Mouse (Mus musculus): Measurements from ENCODE around the gene Itgb2.
A peak's percentile ranks its signal among the peaks of the same experiment; 100 is the strongest.

Gene Itgb2

DNA sequence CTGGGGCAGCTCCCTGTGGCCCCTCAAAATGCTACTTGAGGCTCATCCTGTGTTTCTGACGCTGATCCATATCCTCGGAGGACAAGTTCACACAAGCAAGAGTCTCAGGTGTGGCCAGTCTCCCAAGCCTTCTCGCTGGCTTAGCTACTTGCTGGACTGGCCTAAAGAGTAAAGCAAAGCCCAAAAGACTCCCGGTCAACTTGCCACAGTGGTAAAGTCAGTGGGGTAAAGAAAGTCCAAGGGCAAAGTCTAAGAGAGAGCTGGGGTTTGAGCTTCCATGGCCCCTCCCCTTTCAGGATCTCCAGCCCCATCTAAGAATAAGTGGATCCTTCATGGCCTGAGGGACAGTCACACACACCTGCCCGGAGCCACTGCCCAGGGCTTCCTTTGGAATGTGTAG is 22.1 kb downstream of the Itgb2 start:
- no peak for DNase-seq (ENCODE audit: low spot score)

DNA sequence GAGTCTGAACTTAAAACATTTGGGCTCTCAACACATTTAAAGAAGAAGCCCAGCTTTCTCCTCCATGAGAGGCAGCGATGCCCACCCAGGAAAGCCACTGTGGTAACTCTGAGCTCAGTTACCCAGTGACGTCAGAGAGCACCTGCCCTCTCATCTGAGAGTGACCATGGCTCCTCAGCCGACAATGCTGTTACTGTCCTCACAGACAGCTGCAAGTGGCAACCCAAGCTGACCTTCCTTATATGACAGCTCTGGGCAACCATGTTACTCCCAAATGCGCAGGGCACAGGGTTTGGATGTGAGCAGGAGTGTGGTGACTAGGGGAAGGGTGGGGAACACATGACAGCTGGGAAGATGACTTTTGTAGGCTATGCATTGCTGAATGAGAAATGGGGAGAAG is 23.2 kb downstream of the Itgb2 start:
- DNase-seq (ENCODE audit: low spot score): no peak

DNA sequence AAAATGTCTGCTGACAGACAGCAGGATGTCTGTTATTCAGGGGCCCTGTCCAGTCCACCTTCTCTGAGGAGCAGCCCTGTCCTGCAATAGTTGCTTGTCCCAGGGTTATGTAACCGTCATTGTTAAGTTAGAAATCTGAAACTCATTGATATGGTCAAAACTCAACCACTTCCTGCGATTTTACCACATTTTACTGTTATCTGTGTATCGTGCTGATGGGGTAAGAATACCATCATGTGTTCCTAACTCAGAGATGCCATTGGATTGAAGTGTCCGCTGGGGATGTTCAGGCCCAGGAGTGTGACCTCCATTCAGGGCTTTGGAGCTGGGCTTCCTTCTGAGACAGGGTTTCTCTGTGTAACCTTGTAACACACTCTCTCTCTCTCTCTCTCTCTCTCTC is 24.9 kb downstream of the Itgb2 start:
- DNase-seq (ENCODE audit: low spot score): no peak

DNA sequence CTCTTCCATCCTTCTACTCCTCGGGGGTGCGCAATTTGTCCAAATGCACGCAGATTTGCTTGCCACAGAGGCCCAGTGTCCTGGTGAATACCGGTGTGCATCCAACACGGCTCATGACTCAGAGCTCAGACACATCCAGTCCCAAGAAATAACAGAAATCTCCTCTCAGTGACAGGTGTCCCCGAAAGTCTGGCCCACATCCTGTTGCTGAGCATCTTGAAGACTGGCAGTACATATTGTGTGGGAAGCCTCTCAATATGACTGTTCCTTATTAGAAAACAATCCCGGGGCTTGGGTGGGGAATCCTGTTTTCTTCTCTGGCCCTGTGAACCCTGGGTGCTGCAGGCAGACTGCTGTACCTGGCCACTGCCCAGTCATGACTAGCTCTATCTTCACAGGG is 26.6 kb downstream of the Itgb2 start:
- no peak for DNase-seq (ENCODE audit: low spot score)

DNA sequence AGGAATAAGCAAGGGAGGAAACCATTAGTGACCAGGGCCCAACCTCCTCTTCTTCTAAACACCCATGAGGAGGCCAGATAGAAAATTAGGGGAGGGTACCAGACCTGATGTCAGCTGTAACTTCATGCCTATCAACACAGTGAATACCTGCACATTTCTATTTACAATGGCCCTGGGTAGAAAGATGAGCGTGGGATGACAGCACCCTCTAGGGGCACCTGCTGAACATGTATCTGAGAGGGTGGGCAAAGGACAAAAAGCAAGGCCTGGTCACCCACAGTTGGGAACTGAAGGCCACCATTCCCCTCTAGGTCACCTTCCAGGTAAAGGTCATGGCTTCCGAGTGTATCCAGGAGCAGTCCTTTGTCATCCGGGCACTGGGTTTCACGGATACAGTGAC is 27.6 kb downstream of the Itgb2 start:
- DNase-seq (ENCODE audit: low spot score): no peak

DNA sequence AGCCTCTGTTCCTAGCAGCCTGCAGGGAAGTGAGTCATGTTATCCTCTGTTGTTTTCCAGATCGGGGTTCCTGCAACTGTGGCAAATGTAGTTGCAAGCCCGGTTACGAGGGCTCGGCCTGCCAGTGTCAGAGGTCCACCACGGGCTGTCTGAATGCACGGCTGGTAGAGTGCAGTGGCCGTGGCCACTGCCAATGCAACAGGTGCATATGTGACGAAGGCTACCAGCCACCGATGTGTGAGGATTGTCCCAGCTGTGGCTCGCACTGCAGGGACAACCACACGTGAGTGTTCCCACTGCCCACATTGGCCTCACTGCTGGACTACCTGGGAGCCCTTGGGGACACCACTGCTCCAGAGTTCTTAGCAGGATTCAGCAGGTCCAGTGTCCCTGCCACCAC is 30.0 kb downstream of the Itgb2 start:
- DNase-seq (ENCODE audit: low spot score): no peak

DNA sequence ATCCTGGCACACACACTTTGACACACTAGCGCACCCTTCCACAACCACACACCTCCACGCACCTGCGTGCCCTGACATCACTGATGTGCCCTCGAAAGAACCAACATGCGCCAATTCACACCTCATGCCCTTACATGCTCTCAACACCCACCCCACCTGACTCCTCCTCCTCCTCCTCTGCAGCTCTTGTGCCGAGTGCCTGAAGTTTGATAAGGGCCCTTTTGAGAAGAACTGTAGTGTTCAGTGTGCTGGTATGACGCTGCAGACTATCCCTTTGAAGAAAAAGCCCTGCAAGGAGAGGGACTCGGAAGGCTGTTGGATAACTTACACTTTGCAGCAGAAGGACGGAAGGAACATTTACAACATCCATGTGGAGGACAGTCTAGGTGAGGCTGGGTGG is 30.8 kb downstream of the Itgb2 start:
- DNase-seq (ENCODE audit: low spot score): no peak

DNA sequence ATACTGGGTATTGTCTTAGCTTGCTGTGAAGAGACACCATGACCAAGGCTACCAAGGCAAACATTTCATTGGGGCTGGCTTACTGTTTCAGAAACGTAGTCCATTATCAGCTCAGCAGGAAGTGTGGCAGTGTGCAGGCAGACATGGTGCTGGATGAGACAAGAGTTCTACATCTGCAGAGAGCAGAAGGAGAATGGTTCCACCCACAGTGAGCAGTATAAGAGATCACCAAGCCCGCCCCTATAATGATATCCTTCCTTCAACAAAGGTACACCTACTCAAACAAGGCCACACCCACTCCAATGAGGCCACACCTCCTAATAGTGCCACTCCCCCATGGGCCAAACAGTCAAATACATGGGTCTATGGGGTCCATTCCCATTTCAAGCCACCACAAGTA is 31.5 kb downstream of the Itgb2 start:
- DNase-seq (ENCODE audit: low spot score): no peak

DNA sequence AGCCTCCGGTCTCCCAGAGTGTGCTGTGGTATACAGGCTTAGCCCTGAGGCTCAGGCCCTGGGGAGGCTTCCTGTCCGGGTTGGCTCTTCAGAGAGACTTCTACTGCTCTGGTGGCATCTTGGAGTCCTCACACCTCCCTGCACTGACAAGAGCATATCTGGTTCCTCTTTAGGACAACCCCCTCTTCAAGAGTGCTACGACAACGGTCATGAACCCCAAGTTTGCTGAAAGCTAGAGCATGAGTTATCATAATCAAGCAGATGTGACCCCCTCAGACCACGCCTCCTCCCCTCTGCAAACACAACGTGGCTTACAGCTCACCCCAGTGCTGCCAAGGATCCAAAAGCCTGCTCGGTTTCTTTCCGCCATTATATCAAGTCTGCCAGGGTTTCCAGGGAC is 35.0 kb downstream of the Itgb2 start:
- DNase-seq (ENCODE audit: low spot score): no peak

DNA sequence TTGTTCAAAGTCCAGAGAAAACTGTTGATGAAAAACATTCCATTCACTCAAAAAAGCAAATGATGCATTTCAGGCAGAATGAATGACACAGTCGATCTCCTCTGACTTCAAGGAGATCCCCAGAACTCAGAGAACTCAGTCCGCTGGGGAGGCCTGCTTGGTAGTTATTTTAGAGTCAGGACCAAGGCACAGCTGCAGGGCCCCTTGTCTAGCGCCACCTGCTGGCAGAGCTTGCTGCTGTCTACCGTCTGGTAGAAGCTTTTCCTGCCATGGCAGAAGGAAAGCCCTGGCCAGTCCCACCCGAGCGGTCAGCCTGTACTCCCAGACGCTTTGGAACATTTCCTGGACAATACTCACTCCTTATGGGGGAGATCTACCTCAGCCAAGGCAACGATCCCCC is 36.6 kb downstream of the Itgb2 start:
- peak; percentile 52 for DNase-seq (ENCODE audit: low spot score)

DNA sequence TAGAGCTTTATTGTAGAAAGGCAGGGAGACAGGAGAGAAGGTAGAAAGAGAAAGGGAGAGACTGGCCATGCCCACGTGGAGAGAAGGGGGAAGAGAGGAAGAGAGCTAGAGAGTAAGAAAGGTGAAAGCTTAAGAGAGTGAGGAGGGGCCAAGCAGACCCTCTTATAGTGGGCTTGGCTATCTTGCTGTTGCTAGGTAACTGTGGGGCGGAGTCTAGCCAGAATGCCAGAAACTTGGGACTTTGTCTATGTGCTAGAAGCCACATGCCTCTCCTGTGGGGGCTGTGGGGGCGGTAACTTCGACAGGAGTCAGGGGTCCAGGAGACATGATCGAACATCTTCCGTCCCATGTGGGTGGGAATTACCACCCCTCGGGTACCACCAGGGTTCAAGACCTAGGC is 39.4 kb downstream of the Itgb2 start:
- no peak for DNase-seq (ENCODE audit: low spot score)

DNA sequence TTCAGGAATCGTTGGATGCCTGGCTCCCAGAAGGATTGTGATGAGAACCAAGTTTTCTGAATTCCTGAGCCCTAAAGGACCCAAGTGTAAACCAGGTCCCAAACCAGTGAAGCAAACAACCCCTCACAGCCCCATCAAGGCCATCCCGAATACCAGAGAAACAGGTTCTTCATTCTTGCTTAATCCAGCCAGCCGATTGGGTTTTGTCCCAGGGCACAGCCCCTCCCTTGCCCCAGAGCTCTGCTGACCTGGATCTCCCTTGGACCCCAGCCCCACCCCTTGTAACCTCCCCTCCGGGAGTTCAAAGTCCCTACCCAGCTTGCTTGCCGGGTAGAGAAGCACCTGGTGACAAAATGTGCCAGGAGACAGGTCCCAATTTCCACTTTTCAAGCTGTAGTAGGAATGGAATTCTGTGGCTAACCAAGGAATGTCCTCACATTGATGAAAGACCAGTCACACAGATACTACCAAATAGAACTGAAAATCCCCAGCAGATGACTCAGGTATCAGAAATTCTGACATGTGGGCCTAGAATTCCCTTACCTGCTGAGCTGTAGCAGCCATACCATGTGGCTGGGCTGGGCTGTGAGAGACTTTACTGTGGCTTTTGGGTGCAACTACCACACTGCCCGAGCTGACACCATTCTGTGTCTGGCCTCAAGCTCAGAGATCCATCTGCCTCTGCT is 40.1 kb downstream of the Itgb2 start:
- no peak for DNase-seq (ENCODE audit: low spot score)

DNA sequence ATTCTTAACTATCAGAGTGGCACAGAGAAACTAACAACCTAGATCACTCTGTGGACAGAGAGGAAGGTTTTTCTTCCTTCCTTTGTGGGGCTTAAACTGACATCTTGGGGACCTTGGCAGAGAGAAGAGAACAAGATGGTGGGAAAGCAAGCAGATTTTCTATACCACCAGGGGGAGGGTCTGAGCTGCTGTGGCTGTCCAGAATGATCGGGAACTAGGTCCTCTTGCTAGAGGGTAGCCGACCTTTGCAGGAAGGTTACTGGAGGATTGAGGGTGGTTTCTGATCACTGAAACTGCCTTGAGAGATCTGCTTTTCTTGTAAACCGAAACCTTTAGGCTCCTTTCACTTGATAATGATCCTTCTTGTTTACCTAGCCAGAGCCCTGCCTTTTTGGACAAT is 42.2 kb downstream of the Itgb2 start:
- DNase-seq (ENCODE audit: low spot score): no peak

DNA sequence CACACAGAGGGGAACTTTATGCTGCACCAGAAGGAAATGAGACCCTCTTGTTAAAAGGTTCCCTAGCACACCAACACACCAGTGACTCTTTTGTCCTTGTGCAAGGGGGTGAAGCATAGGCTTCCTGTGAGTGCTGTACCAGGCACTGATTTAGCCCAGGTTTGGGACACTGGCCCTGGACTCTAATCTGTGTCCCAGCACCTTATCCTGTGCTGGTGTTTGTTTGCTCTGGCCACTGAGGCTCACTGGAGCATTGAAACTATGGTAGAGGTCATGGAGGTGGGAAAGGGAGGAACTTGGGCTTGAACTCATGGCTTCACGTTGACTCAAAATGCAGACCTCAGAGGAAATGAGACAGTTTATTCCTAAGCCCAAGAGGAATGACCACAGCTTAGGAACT is 43.1 kb downstream of the Itgb2 start:
- no peak for DNase-seq (ENCODE audit: low spot score)

DNA sequence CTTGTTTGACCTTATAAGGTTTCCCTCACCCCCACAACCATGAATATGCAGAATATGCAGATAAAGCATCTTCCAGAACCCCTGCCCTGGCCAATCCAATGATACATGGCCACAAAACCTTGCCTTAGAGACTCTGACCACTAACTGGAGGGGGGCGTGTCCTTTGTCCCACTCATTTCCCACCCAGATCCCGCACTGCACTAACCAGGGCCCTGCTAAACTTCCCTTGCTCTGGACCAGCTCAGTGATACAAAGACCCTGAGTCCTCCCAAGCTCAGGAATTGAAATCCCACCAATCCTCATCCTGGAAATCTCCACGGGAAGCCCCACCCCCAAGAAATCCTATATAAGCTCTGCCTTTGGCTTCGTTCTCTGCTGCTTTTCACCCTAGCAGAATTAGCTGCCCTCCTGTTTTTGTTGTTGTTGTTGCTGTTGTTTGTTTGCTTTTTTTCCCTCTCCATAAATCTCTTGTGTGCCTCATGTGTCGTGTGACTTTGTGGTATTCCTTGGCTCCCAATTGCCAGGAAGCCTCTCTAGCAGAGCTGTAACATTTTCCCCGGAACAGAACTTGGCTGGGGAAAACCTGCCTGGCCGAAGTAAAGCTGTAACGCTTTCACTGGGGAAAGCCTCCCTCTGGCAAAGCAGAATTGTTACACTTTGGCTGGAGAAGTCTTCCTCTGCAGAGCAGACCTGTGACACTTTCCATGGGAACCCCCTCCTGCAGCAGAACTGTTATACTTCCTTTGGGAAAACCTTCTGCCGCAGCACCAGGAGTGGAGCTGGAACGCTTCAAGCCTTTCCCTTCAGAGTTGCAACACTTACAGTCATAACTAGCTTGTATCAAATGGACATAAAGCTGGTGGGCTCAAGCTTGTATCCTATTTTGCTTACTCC is 50.2 kb downstream of the Itgb2 start:
- no peak for DNase-seq (ENCODE audit: low spot score)

DNA sequence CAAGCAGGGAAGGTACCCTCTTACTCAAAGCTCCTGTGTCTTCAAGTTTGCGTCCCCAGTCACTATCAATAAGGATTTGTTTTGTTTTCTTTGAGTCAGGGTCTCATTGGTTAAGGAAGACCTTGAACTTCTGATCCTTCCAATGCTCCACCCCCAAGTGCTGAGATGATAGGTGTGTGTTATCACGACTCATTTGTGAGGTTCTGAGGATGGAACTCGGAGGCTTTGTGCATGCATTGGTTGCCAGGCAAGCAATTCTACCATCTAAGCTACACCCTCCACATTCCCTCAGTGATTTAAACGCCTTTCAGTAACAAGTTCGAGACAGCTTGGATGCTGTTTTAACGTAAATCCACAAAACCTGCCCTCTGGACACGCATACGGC is 51.0 kb downstream of the Itgb2 start:
- no peak for DNase-seq (ENCODE audit: low spot score)

DNA sequence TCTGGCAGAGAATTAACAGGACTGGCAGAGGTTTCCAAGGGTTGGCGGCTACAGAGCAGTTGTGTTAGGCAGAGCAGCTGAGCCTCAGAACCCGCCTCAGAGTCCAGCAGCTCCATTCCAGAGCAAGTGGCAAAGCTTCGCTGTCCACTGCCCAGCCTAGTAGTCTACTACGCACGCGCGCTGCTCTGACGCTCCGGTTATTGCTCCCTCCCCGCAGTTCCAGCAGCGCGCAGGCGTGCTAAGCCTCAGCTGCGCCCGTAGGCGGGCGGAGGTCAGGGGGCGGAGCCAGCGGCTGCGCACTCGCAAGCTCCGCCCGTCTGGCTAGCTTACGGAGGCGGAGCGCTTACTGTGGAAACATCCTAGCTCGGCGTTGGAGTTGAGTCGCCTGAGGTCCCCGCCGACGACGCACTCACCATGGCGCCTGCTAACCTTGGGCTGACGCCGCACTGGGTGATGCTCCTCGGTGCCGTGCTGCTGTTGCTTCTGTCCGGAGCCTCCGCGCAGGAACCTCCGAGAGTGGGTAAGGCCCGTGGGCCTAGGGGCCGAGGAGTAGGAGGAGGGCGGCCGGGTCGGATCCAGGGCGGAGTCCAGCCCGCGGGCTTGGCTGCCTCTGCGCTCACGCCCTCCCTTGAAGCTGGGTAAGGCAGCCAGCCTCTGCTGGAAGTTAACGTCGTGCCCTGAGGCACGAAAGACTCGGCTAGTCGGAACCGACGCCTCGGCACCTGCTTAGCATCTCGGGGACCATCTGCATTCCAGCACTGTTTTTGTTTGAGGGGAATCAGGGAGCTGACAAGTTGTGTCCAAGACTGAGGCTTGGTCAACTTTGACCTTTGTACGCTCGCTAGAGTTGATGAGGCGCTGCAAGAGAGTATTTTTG is 51.6 kb downstream of the Itgb2 start, which contains the start of gene Pttg1ip:
TSS of gene Pttg1ip (plus strand) at position 313 of the 877 bp plus-strand sequence.
- peak; percentile 82 for DNase-seq (ENCODE audit: low spot score)

DNA sequence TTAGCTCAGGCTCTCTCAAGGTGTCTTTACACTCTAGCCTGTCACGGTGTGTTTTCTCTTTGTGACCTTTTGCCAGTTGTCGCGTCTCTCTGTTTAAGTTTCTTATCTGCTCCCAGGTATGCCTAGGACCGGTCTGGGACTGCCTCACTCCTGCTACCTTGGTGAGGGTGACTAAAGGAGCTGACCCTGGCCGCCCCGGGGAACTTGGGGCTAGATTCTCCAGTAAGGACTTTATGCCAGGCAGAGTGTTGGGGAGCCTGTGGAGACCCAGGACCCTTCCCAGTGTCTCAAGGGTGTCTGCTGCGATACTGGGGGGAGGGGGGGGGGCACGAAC is 52.2 kb downstream of the Itgb2 start:
- DNase-seq (ENCODE audit: low spot score): no peak

DNA sequence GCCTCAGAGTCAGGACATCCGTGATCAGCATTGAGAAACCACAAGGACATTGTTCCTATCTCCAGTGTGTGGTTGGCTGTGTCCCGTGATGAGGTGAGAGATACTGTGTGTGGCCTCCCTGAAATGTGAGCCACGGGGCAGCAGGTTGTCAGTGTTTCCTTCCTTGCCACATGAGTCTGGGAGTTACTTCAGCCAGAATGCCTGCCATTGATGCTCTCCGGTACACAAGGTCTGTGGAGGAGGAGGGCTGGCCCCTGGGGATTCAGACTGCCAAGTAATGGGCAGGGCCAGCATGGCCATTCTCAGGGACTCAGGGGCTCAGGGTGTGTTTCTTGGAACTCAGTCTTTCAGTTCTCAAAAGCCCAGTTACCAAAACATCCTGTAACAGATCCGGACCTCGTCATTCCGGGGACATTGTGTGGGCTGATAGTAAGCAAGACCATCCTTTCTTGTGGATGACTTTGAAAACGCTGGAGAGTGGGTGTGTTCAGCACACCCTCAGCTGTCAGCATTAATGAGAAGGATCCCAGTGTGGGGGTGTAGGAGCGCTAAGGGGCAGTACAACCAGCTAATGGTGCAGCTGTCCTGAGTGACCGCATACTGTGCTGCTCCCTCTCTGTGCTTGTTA is 53.9 kb downstream of the Itgb2 start:
- no peak for DNase-seq (ENCODE audit: low spot score)

DNA sequence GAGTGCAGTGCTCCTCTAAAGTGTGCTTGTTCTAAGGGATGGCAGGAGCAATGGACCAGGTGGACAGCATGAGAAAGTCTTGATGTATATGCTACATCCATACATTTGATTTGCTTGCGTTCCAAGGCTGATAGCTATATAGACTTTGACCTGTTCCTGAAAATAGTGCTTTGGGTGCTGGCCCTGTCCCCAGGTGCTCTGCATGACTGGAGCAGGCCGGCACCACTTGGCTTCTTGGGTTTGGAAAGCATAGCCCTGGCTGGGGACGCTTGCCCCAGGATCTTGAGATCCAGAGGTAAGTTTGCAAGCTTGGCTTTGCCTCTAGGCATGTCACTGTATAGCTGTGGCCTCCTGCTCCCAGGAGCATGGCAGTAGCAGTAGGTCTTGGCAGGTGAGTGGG is 56.6 kb downstream of the Itgb2 start:
- DNase-seq (ENCODE audit: low spot score): no peak

DNA sequence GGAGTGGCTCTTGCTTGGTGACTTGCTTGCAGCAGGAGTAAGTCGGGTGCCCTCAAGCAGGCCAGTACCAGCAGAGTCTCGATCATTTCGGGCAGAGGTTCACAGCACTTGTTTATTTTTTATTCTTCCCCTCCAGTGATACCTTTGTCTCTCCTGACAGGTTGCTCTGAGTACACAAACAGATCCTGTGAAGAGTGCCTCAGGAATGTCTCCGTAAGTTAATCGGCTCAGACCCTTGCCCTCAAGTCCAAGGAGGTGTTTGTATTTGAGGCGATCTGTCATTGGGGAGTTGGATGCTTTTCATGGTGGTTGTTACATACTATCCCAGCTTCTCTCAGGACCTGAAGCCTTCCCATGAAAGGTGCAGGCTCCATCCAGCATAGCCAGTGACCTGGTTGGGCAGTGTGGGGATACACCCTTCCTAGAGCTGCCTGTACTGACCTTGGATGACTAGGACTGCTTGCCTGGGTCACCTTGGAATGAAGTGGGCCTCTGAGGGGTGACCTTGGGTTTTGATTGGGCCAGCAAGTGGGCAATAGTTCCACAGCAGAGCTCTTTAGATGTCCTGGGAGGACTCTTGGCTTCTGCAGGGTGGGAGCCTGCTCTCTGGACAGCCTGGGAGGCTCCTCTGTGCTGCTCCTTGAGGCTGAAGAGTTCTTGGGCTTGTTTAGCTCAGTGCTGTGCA is 57.2 kb downstream of the Itgb2 start:
- DNase-seq (ENCODE audit: low spot score): no peak

DNA sequence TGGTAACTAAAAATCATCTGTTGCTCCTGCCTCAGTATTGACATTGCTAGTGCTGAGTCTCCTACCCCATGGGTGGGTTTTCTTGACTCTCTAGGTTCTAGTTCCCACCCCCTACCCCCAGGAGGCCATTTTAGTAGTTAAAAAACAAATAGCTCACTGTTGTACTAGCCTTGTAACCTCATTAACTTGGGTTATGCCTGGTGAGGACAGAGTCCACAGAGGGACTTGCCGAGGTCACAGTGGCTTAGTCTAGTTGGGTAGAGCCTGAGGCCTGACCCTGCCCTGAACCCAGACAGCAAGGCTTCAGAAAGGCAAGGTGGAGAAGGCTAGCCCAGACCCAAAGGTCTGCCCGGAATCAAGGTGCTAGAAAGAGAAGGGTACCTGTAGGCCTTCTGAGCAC is 58.0 kb downstream of the Itgb2 start:
- no peak for DNase-seq (ENCODE audit: low spot score)

All from ovary, postnatal 10 days (tissue).